Mouse (Mus musculus) forebrain, embryonic 14.5 days (tissue): Measurements from ENCODE around the gene Lactb. TPM values are rescaled to one million over a fixed set of nuclear protein-coding genes. Genes with fewer than 3 reads are reported as not detected.

Experiments
- ATAC-seq: fragments of 200-750 bp; cut with Nextera tagmentation; 2 replicates; pipeline ENCODE4 v1.8.0; 2017; ENCODE audit warnings: mild to moderate bottlenecking, moderate library complexity
- DNase-seq: peaks from one replicate; pipeline ENCODE4 v3.0.0-alpha.2; 2015; ENCODE audit warnings: low spot score
- H3K27ac ChIP-seq: fragments of 300-500 bp; sonication (generic); 2 replicates; pipeline ENCODE4 v1.5.1; 2014; ENCODE audit warnings: low read depth, mild to moderate bottlenecking, control low read depth, low read length, moderate library complexity
- H3K27me3 ChIP-seq: fragments of 300-500 bp; sonication (generic); replicated peaks from 2 replicates; pipeline ENCODE4 v1.6.1; 2014; ENCODE audit warnings: low read length, control low read depth, mixed read lengths; ENCODE audit not compliant: control insufficient read depth, insufficient read depth
- H3K36me3 ChIP-seq: fragments of 300-500 bp; sonication (generic); 2 replicates; pipeline ENCODE4 v1.6.1; 2014; ENCODE audit warnings: low read length, control low read depth; ENCODE audit not compliant: control insufficient read depth, insufficient read depth
- H3K4me1 ChIP-seq: fragments of 300-500 bp; sonication (generic); 2 replicates; pipeline ENCODE4 v1.6.1; 2014; ENCODE audit warnings: antibody characterized with exemption, low read length, control low read depth; ENCODE audit not compliant: control insufficient read depth, insufficient read depth
- H3K4me2 ChIP-seq: fragments of 300-500 bp; sonication (generic); 2 replicates; pipeline ENCODE4 v1.6.1; 2014; ENCODE audit warnings: mild to moderate bottlenecking, control low read depth, low read length
- H3K4me3 ChIP-seq: fragments of 300-500 bp; sonication (generic); 2 replicates; pipeline ENCODE4 v1.5.1; 2014; ENCODE audit warnings: low read depth, low read length, control low read depth
- H3K9ac ChIP-seq: fragments of 300-500 bp; sonication (generic); 2 replicates; pipeline ENCODE4 v1.6.1; 2014; ENCODE audit warnings: mild to moderate bottlenecking, low read length, control low read depth, moderate library complexity
- H3K9me3 ChIP-seq: fragments of 300-500 bp; sonication (generic); replicated peaks from 2 replicates; pipeline ENCODE4 v1.6.1; 2016; ENCODE audit warnings: low read length, control low read depth, mixed read lengths; ENCODE audit not compliant: control insufficient read depth
- WGBS: fragments of 180-500 bp; shearing (Covaris S2); extraction: QIAGEN DNeasy Blood & Tissue Kit; methylation state at CpG from one replicate; pipeline ENCODE4 v1.1.7; 2014; 5-methylcytosine and 5-hydroxymethylcytosine counted together
- polyA plus RNA-seq: library from polyadenylated mRNA; unstranded; fragments of >200 nt; fragmentation: Nextera tagmentation; extraction: Ambion mirVana; gene quantifications from 2 replicates; pipeline ENCODE4 v1.2.1, GENCODE M21; 2014

The Lactb gene
- 9.8 and 10.2 TPM in 2 replicates for polyA plus RNA-seq

DNA sequence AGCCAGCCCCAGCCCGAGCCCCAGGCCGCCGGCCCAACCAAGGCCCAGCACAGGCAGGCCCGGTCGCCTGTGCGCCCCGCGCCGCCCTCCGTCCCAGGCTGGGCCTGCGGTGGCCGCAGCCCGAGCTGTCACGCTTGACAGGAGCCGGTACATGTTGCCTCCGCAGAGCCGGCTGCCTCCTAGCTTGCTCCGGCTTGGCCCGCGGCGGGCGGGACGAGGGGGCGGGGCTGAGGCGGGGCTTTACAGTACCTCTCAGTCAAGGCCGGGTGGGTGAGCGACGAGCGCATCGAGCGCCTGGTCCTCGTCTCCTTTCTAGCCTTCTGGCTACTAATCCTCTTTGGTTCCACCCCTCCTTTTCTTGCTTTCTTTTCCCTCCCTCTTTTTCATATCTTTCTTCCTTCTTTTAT is at the start of gene Lactb:
Gene Lactb, minus strand, starts transcription at position 246 of the 407 bp plus-strand sequence.
- WGBS: 0% methylated on average over 31 of the region's 32 CpGs
- Histone ChIP-seq H3K4me3 (peak within 1 kb of the TSS; percentile 89), H3K4me1 (peaks cover 2% of the 10 kb centered on the region; the same call in 1 of the 2 replicates), H3K27ac (peak within 1 kb of the TSS; percentile 86), H3K9ac (peak within 1 kb of the TSS; percentile 79), H3K4me2 (peak within 1 kb of the TSS; percentile 64), H3K27me3 (no peaks in the 10 kb centered on the region), H3K9me3 (no peaks in the 10 kb centered on the region), H3K36me3 (peaks cover 14% of the 10 kb centered on the region)
- peak; percentile 96 for DNase-seq
- peak; percentile 99 for ATAC-seq

DNA sequence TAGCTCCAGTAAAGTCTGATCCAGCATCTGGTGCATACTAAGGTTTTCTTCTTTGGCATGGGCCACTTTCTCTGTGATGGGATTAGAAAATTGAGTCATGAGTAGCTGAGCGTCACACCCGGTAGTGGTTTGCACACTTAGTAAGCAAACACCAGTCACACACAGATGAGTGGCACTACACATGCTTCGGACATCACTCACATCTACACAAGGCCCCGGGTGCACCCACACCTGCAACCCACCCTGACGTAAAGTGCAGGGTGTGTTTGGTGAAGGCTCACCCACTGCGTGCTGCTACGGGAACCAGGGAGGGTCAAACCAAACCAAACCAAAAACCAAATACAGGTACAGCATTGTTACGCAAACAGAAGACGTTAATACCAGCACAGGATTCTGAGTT is 48.1 kb upstream of the Lactb start:
- no peak for DNase-seq
- H3K4me1 ChIP-seq: no peaks in the 10 kb centered on the region
- no peak overlapping the region for H3K27ac ChIP-seq
- no peak overlapping the region for H3K9ac ChIP-seq
- H3K9me3 ChIP-seq: no peaks in the 10 kb centered on the region
- no peak overlapping the region for H3K4me2 ChIP-seq
- WGBS: 94% methylated on average over 9 of the region's 9 CpGs
- no peak overlapping the region for H3K4me3 ChIP-seq
- ATAC-seq: no peak
- peaks cover 36% of the 10 kb centered on the region for H3K36me3 ChIP-seq
- no peaks in the 10 kb centered on the region for H3K27me3 ChIP-seq

DNA sequence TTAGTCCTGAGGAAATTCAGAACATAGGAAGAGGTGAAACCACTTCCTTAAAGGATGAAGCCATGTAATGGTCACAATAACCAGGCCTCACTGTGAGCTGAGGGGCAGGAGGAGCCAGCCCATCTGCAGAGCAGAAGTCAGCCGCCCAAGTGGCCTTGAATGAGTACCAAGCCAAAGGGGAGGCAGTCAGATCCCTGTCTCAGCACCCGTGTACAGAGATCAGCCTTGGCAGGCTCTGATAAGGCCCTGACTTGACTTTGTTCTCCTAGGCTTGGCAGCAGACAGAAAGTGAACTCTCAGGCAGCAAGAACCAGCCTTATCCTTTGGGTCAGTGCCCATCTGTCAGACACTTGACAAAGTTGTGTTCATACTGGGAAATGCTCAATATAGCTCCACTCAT is 44.8 kb upstream of the Lactb start:
- Histone ChIP-seq H3K27ac (no peak overlapping the region), H3K9me3 (no peaks in the 10 kb centered on the region), H3K9ac (no peak overlapping the region), H3K36me3 (0 out of 2 replicates have a peak, but pooled peaks cover 6% of the 10 kb centered on the region), H3K4me3 (no peak overlapping the region), H3K4me2 (no peak overlapping the region), H3K4me1 (no peaks in the 10 kb centered on the region), H3K27me3 (no peaks in the 10 kb centered on the region)
- ATAC-seq (no peak), DNase-seq (no peak)
- WGBS: 77% methylated on average over 2 of the region's 2 CpGs

DNA sequence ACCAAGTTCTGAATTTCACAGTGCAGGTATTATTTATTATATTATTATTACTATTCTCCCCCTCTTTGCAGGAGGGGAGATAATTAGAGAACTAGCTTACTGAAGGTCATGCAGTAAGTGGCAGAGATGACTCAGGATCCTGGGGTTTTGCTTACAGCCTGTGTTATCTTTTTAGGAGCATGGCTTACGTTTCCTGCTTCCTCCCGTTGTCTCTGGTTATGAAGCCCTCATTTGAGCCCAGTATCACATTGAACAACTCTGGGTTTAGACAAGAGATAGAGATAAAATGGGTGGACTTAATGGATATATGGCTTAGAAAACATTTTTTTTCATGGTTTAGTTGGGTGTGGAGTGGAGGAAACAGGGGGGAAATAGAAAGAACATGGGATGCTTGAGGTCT is 38.2 kb upstream of the Lactb start:
- DNase-seq: no peak
- no peak overlapping the region for H3K9ac ChIP-seq
- no peak overlapping the region for H3K4me2 ChIP-seq
- 91% methylated on average over 2 of the region's 2 CpGs for WGBS
- no peaks in the 10 kb centered on the region for H3K27me3 ChIP-seq
- H3K27ac ChIP-seq: no peak overlapping the region
- H3K4me1 ChIP-seq: no peaks in the 10 kb centered on the region
- no peaks in the 10 kb centered on the region for H3K9me3 ChIP-seq
- H3K4me3 ChIP-seq: no peak overlapping the region
- H3K36me3 ChIP-seq: no peaks in the 10 kb centered on the region
- ATAC-seq: no peak

DNA sequence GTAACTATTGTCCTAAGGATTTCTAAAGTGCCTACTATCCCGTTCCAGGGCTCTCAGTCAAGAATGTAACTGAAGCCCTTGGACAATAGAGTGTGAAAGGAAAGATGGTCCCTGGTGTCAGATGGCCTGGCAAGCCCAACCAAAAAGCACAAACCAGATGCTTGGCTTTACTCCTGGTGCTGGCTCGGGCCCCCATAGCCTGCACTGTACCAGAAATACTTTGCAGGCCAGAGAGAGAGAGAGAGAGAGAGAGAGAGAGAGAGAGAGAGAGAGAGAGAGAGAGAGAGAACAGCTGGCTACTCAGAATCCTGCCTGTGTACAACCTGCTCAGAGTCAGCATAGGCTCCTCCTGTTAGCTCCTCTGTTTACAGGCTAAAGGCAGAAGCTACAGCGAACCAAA is 37.2 kb upstream of the Lactb start:
- Histone ChIP-seq H3K27me3 (no peaks in the 10 kb centered on the region), H3K9me3 (no peaks in the 10 kb centered on the region), H3K9ac (no peak overlapping the region), H3K27ac (no peak overlapping the region), H3K4me3 (no peak overlapping the region), H3K36me3 (no peaks in the 10 kb centered on the region), H3K4me2 (no peak overlapping the region), H3K4me1 (no peaks in the 10 kb centered on the region)
- ATAC-seq (no peak), DNase-seq (no peak)
- 52% methylated on average over 3 of the region's 3 CpGs for WGBS

DNA sequence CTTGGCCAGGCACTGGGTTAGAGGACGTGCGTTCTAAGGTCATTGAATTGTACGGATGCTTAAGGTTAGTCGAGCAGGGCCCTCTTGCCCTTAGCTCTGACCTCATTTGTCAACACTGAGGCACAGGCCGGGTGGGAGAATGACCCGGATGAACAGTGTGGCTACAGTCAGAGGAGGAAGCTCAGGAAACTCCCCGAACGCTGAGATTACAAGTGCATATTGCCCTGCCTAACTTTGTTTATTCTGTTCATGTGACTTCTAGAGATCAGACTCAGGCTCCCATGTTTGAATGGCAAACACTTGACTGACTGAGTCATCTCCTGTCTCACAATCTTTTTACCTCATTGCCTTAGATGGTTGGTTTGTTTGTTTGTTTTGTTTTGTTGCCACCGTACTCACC is 36.2 kb upstream of the Lactb start:
- no peak overlapping the region for H3K9ac ChIP-seq
- DNase-seq (no peak), ATAC-seq (no peak)
- H3K9me3 ChIP-seq: no peaks in the 10 kb centered on the region
- no peaks in the 10 kb centered on the region for H3K27me3 ChIP-seq
- no peak overlapping the region for H3K4me3 ChIP-seq
- H3K36me3 ChIP-seq: no peaks in the 10 kb centered on the region
- no peak overlapping the region for H3K4me2 ChIP-seq
- no peak overlapping the region for H3K27ac ChIP-seq
- no peaks in the 10 kb centered on the region for H3K4me1 ChIP-seq
- 90% methylated on average over 9 of the region's 9 CpGs for WGBS

DNA sequence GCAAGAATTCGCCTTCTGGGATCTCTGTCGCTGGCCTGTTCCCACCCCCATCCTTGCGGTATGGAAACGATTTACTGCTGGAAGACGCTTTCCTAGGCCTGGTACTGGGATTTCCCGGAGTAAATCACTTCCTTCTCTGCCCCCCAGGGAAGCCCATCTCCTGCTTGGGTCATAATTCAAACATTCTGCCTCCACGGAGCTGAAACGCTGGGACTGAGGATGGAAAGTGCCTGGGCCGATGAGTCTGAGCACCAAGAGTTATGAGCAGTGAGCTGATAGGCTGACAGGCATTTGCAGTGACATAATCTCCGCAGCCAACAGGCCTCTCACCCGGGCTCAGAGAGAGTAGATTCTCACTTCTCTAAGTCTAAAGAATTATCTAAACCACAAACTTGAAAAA is 33.5 kb upstream of the Lactb start:
- Histone ChIP-seq H3K4me2 (no peak overlapping the region), H3K27ac (no peak overlapping the region), H3K4me1 (no peaks in the 10 kb centered on the region), H3K36me3 (no peaks in the 10 kb centered on the region), H3K9me3 (no peaks in the 10 kb centered on the region), H3K27me3 (no peaks in the 10 kb centered on the region), H3K9ac (no peak overlapping the region), H3K4me3 (no peak overlapping the region)
- DNase-seq: no peak
- no peak for ATAC-seq
- WGBS: 62% methylated on average over 11 of the region's 11 CpGs

DNA sequence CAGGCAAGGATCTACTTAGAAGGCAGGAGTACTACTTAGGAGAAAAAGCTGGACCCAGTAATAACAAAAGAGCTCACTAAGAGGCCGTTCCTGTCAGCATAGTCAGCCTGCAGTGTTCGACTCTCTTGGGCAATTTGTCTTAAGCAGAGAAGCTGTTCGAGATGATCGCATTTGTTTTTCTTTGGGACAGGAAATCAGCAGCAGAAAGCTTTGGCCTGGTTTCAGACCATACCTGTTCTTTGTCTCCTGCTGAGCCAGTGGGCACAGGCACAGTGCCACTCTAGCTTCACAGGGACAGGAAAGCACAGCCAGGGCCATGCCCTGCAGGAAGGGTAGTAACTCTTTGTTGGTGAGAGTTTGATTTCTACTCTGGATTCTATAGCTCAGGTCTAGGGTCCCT is 31.1 kb upstream of the Lactb start:
- ATAC-seq: no peak
- no peak overlapping the region for H3K4me2 ChIP-seq
- DNase-seq: no peak
- no peaks in the 10 kb centered on the region for H3K4me1 ChIP-seq
- no peak overlapping the region for H3K27ac ChIP-seq
- H3K4me3 ChIP-seq: no peak overlapping the region
- H3K9me3 ChIP-seq: no peaks in the 10 kb centered on the region
- H3K9ac ChIP-seq: no peak overlapping the region
- H3K36me3 ChIP-seq: no peaks in the 10 kb centered on the region
- 78% methylated on average over 4 of the region's 4 CpGs for whole genome bisulfite sequencing
- no peaks in the 10 kb centered on the region for H3K27me3 ChIP-seq

DNA sequence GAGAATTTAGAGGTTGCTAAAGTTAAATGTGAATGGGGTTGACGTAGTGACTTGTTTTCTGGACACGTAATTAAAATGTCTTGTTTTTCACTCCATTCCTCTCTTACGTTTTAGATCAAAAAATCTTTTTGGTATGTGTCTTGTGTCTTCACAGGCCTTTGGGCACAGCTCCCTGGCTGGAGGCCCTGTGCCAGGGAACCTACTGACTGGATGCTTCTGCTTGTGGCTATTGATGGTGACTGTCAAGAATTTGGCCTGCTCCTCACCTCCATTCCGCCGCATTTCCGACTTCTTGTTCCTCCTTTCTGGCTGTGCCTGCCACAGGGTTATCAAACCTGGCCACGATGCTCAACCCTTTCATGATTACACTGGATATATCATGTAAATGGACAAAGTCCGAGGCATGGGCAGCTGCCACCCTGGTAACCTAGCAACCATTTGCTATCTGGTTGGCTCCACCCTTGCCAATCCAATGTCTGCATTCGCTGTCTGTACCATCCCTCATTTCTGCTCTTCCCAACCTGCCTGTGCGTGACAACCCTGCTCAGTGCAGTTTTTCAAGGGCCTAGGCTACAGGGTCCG is 30.0 kb upstream of the Lactb start:
- ATAC-seq (no peak), DNase-seq (no peak)

More for the DNA sequence above, 30.0 kb upstream of the Lactb start:
- no peak overlapping the region for H3K9ac ChIP-seq
- no peaks in the 10 kb centered on the region for H3K4me1 ChIP-seq
- H3K4me3 ChIP-seq: no peak overlapping the region
- no peak overlapping the region for H3K4me2 ChIP-seq
- no peaks in the 10 kb centered on the region for H3K9me3 ChIP-seq
- no peak overlapping the region for H3K27ac ChIP-seq
- H3K36me3 ChIP-seq: no peaks in the 10 kb centered on the region
- 86% methylated on average over 11 of the region's 11 CpGs for WGBS
- H3K27me3 ChIP-seq: no peaks in the 10 kb centered on the region
